Mouse (Mus musculus): ENCODE data around the gene Mrps12. TPM values are rescaled to one million over a fixed set of nuclear protein-coding genes. Genes with fewer than 3 reads are reported as not detected.
A peak's percentile ranks its signal among the peaks of the same experiment; 100 is the strongest.

Gene Mrps12
- polyA plus RNA-seq, 1 experiment from 2014 or later: 131 TPM

GRCm38 (mm10) chr7:28694423-28694822 is 47.2 kb downstream of the Mrps12 start:
- H3K4me1 ChIP-seq (ENCODE audit: insufficient read depth): no peaks in the 10 kb centered on the region
- H3K4me2 ChIP-seq: peak overlapping the region; percentile 91
- no peaks in the 10 kb centered on the region for H3K36me3 ChIP-seq (ENCODE audit: insufficient read depth)
- no peak for TF ChIP-seq CTCF (IDR thresholded peaks at IDR 0.05; ENCODE audit: low read depth)
- no peak overlapping the region for H3K27ac ChIP-seq (ENCODE audit: low read depth)
- no peak for ATAC-seq (ENCODE audit: insufficient read depth)
- no peak overlapping the region for H3K9ac ChIP-seq
- H3K9me3 ChIP-seq (ENCODE audit: low read depth, low read length): no peaks in the 10 kb centered on the region
- WGBS: 5% methylated on average over 14 of the region's 14 CpGs
- peaks cover 5% of the 10 kb centered on the region; the same call in 1 of the 2 replicates for H3K27me3 ChIP-seq (ENCODE audit: insufficient read depth, low read length)
- peak; percentile 67 for DNase-seq
- H3K4me3 ChIP-seq (ENCODE audit: low read depth, low read length): no peak overlapping the region

- Histone ChIP-seq H3K4me3 (ENCODE audit: low read depth, low read length) (peak overlapping the region; percentile 56), H3K4me1 (ENCODE audit: insufficient read depth) (no peaks in the 10 kb centered on the region), H3K36me3 (ENCODE audit: insufficient read depth) (no peaks in the 10 kb centered on the region), H3K9ac (peak overlapping the region; percentile 58), H3K9me3 (ENCODE audit: low read depth, low read length) (no peaks in the 10 kb centered on the region), H3K4me2 (peak overlapping the region; percentile 91), H3K27ac (ENCODE audit: low read depth) (no peak overlapping the region), H3K27me3 (ENCODE audit: insufficient read depth, low read length) (peaks cover 5% of the 10 kb centered on the region; the same call in 1 of the 2 replicates)
- ATAC-seq (ENCODE audit: insufficient read depth) (peak; percentile 87), DNase-seq (peak; percentile 88)
- WGBS: 2% methylated on average over 38 of the region's 38 CpGs
- peak; percentile 24 for TF ChIP-seq CTCF (IDR thresholded peaks at IDR 0.05; ENCODE audit: low read depth)
These were observed 48.2 kb downstream of the Mrps12 start for GRCm38 (mm10) chr7:28693321-28693966.

- Histone ChIP-seq H3K27ac (ENCODE audit: low read depth) (no peak within 1 kb of the TSS), H3K4me2 (peak within 1 kb of the TSS; percentile 91), H3K27me3 (ENCODE audit: insufficient read depth, low read length) (peaks cover 5% of the 10 kb centered on the region; the same call in 1 of the 2 replicates), H3K36me3 (ENCODE audit: insufficient read depth) (no peaks in the 10 kb centered on the region), H3K4me1 (ENCODE audit: insufficient read depth) (no peaks in the 10 kb centered on the region), H3K9ac (peak within 1 kb of the TSS; percentile 58), H3K9me3 (ENCODE audit: low read depth, low read length) (no peaks in the 10 kb centered on the region), H3K4me3 (ENCODE audit: low read depth, low read length) (peak within 1 kb of the TSS; percentile 56)
- no peak for TF ChIP-seq CTCF (IDR thresholded peaks at IDR 0.05; ENCODE audit: low read depth)
- ATAC-seq (ENCODE audit: insufficient read depth) (peak; percentile 51), DNase-seq (peak; percentile 30)
- WGBS: 35% methylated on average over 30 of the region's 30 CpGs
These were observed 48.9 kb downstream of the Mrps12 start, which contains the start of gene Fbxo27 for GRCm38 (mm10) chr7:28692545-28693320. TSS of gene Fbxo27 (plus strand) at chr7:28692849.

- Histone ChIP-seq H3K9me3 (ENCODE audit: low read depth, low read length) (no peaks in the 10 kb centered on the region), H3K36me3 (ENCODE audit: insufficient read depth) (no peaks in the 10 kb centered on the region), H3K27me3 (ENCODE audit: insufficient read depth, low read length) (peaks cover 5% of the 10 kb centered on the region; the same call in 1 of the 2 replicates), H3K4me3 (ENCODE audit: low read depth, low read length) (no peak overlapping the region), H3K4me2 (no peak overlapping the region), H3K4me1 (ENCODE audit: insufficient read depth) (no peaks in the 10 kb centered on the region), H3K27ac (ENCODE audit: low read depth) (no peak overlapping the region), H3K9ac (no peak overlapping the region)
- 48% methylated on average over 7 of the region's 7 CpGs for WGBS
- DNase-seq: no peak
- no peak for TF ChIP-seq CTCF (IDR thresholded peaks at IDR 0.05; ENCODE audit: low read depth)
- ATAC-seq (ENCODE audit: insufficient read depth): no peak
These were observed 50.5 kb downstream of the Mrps12 start for GRCm38 (mm10) chr7:28691075-28691474.

Other genes with a start within 250 kb of the Mrps12 start
- not detected in 2 replicates for gene Ifnl2, start 231.4 kb downstream of the Mrps12 start, polyA plus RNA-seq (2014; fragmentation: Nextera tagmentation; extraction: Ambion mirVana)
- gene Ifnl3, start 219.0 kb downstream of the Mrps12 start, polyA plus RNA-seq (2014; fragmentation: Nextera tagmentation; extraction: Ambion mirVana): not detected in 2 replicates
- not detected in 2 replicates for gene Sycn, start 200.9 kb downstream of the Mrps12 start, polyA plus RNA-seq (2014; fragmentation: Nextera tagmentation; extraction: Ambion mirVana)
- not detected in 2 replicates for gene Nccrp1, start 194.6 kb downstream of the Mrps12 start, polyA plus RNA-seq (2014; fragmentation: Nextera tagmentation; extraction: Ambion mirVana)
- gene Samd4b, start 143.7 kb downstream of the Mrps12 start, polyA plus RNA-seq (2014; fragmentation: Nextera tagmentation; extraction: Ambion mirVana): 27.9 and 34.0 TPM in 2 replicates
- 46.2 and 52.5 TPM in 2 replicates for gene Pak4, start 143.6 kb downstream of the Mrps12 start, polyA plus RNA-seq (2014; fragmentation: Nextera tagmentation; extraction: Ambion mirVana)
- gene Acp7, start 110.5 kb downstream of the Mrps12 start, polyA plus RNA-seq (2014; fragmentation: Nextera tagmentation; extraction: Ambion mirVana): not detected in 2 replicates
- gene Fbxo27, start 49.0 kb downstream of the Mrps12 start, polyA plus RNA-seq (2014; fragmentation: Nextera tagmentation; extraction: Ambion mirVana): 6.8 and 6.9 TPM in 2 replicates
- 13.6 and 15.8 TPM in 2 replicates for gene Fbxo17, start 25.0 kb downstream of the Mrps12 start, polyA plus RNA-seq (2014; fragmentation: Nextera tagmentation; extraction: Ambion mirVana)
- gene Sars2, start 172 bp upstream of the Mrps12 start, polyA plus RNA-seq (2014; fragmentation: Nextera tagmentation; extraction: Ambion mirVana): 27.9 and 31.4 TPM in 2 replicates
- gene Ccer2, start 14.4 kb upstream of the Mrps12 start, polyA plus RNA-seq (2014; fragmentation: Nextera tagmentation; extraction: Ambion mirVana): not detected in 2 replicates
- 54.0 and 59.6 TPM in 2 replicates for gene Sirt2, start 24.9 kb upstream of the Mrps12 start, polyA plus RNA-seq (2014; fragmentation: Nextera tagmentation; extraction: Ambion mirVana)
- gene Nfkbib, start 25.7 kb upstream of the Mrps12 start, polyA plus RNA-seq (2014; fragmentation: Nextera tagmentation; extraction: Ambion mirVana): 31.8 and 37.4 TPM in 2 replicates
- 6.8 and 6.9 TPM in 2 replicates for gene Rinl, start 47.1 kb upstream of the Mrps12 start, polyA plus RNA-seq (2014; fragmentation: Nextera tagmentation; extraction: Ambion mirVana)
- gene Hnrnpl, start 66.7 kb upstream of the Mrps12 start, polyA plus RNA-seq (2014; fragmentation: Nextera tagmentation; extraction: Ambion mirVana): 254 and 255 TPM in 2 replicates
- 127 and 133 TPM in 2 replicates for gene Ech1, start 83.4 kb upstream of the Mrps12 start, polyA plus RNA-seq (2014; fragmentation: Nextera tagmentation; extraction: Ambion mirVana)
- gene Lgals4, start 92.0 kb upstream of the Mrps12 start, polyA plus RNA-seq (2014; fragmentation: Nextera tagmentation; extraction: Ambion mirVana): 3.2 and 3.7 TPM in 2 replicates
- gene Lgals7, start 122.0 kb upstream of the Mrps12 start, polyA plus RNA-seq (2014; fragmentation: Nextera tagmentation; extraction: Ambion mirVana): 1.0 and 1.7 TPM in 2 replicates
- 0.42 and 0.61 TPM in 2 replicates for gene Capn12, start 139.6 kb upstream of the Mrps12 start, polyA plus RNA-seq (2014; fragmentation: Nextera tagmentation; extraction: Ambion mirVana)
- gene Actn4, start 220.5 kb upstream of the Mrps12 start, polyA plus RNA-seq (2014; fragmentation: Nextera tagmentation; extraction: Ambion mirVana): 266 and 270 TPM in 2 replicates
- gene Eif3k, start 240.0 kb upstream of the Mrps12 start, polyA plus RNA-seq (2014; fragmentation: Nextera tagmentation; extraction: Ambion mirVana): 392 and 398 TPM in 2 replicates
- gene Map4k1, start 240.2 kb upstream of the Mrps12 start, polyA plus RNA-seq (2014; fragmentation: Nextera tagmentation; extraction: Ambion mirVana): 8.5 and 10.7 TPM in 2 replicates

Data from lung, embryonic 14.5 days (tissue).